Mouse (Mus musculus) hindbrain, postnatal 0 days (tissue): ENCODE data around the gene Lhx5. TPM values are rescaled to one million over a fixed set of nuclear protein-coding genes. Genes with fewer than 3 reads are reported as not detected.

ENCODE experiments used
- ATAC-seq: fragments of 200-750 bp; cut with Nextera tagmentation; 2 replicates; pipeline ENCODE4 v1.8.0; 2017; ENCODE audit warnings: mild to moderate bottlenecking, moderate TSS enrichment, moderate library complexity
- DNase-seq: peaks from one replicate; pipeline ENCODE4 v3.0.0-alpha.2; 2015; ENCODE audit warnings: low spot score
- H3K27ac ChIP-seq: fragments of 300-500 bp; sonication (generic); 2 replicates; pipeline ENCODE4 v1.5.1; 2014; ENCODE audit warnings: mild to moderate bottlenecking
- H3K27me3 ChIP-seq: fragments of 300-500 bp; sonication (generic); 2 replicates; pipeline ENCODE4 v1.6.1; 2014; ENCODE audit warnings: low read length, mixed read lengths; ENCODE audit not compliant: insufficient read depth
- H3K36me3 ChIP-seq: fragments of 300-500 bp; sonication (generic); 2 replicates; pipeline ENCODE4 v1.6.1; 2014; ENCODE audit warnings: low read length, mixed read lengths; ENCODE audit not compliant: insufficient read depth
- H3K4me1 ChIP-seq: fragments of 300-500 bp; sonication (generic); 2 replicates; pipeline ENCODE4 v1.6.1; 2014; ENCODE audit warnings: antibody characterized with exemption, low read length, mixed read lengths; ENCODE audit not compliant: insufficient read depth
- H3K4me2 ChIP-seq: fragments of 300-500 bp; sonication (generic); 2 replicates; pipeline ENCODE4 v1.6.1; 2014; ENCODE audit warnings: low read depth, mild to moderate bottlenecking, low read length, moderate library complexity, mixed read lengths
- H3K4me3 ChIP-seq: fragments of 300-500 bp; sonication (generic); 2 replicates; pipeline ENCODE4 v1.5.1; 2014; ENCODE audit warnings: low read length
- H3K9ac ChIP-seq: fragments of 300-500 bp; sonication (generic); replicated peaks from 2 replicates; pipeline ENCODE4 v1.6.1; 2014; ENCODE audit warnings: mild to moderate bottlenecking, low read length, moderate library complexity, mixed read lengths
- H3K9me3 ChIP-seq: fragments of 300-500 bp; sonication (generic); 2 replicates; pipeline ENCODE4 v1.6.1; 2016; ENCODE audit warnings: low read length, mixed read lengths
- CTCF ChIP-seq: IDR thresholded peaks from 2 replicates; pipeline ENCODE4 v1.5.1; 2016; ENCODE audit warnings: antibody characterized with exemption, control low read depth, low read depth
- WGBS: fragments of 180-500 bp; shearing (Covaris S2); extraction: QIAGEN DNeasy Blood & Tissue Kit; methylation state at CpG from one replicate; pipeline ENCODE4 v1.1.7; 2014; 5-methylcytosine and 5-hydroxymethylcytosine counted together
- polyA plus RNA-seq: library from polyadenylated mRNA; unstranded; fragments of >200 nt; fragmentation: Nextera tagmentation; extraction: Ambion mirVana; gene quantifications from 2 replicates; pipeline ENCODE4 v1.2.1, GENCODE M21; 2015
- total RNA-seq: library from RNA; depleted of rRNA; stranded (reverse); fragments of >200 nt; gene quantifications from 2 replicates; pipeline ENCODE4 v1.2.3, GENCODE M21; 2014

Lhx5 gene
- total and polyA plus RNA-seq, 2 experiments from 2014 or later: 15.2 to 31.0 TPM

GRCm38 (mm10) chr5:120440733-120441132 is 9.2 kb downstream of the Lhx5 start:
- peak; percentile 93 for TF ChIP-seq CTCF
- DNase-seq (peak; percentile 96), ATAC-seq (peak; percentile 54)
- peaks cover 5% of the 10 kb centered on the region; the same call in 1 of the 2 replicates for H3K4me1 ChIP-seq
- peak overlapping the region; percentile 61 for H3K4me2 ChIP-seq
- H3K36me3 ChIP-seq: no peaks in the 10 kb centered on the region
- no peaks in the 10 kb centered on the region for H3K9me3 ChIP-seq
- no peak overlapping the region for H3K4me3 ChIP-seq
- H3K9ac ChIP-seq: peak overlapping the region; percentile 49; the same call in 1 of the 2 replicates
- 6% methylated on average over 14 of the region's 14 CpGs for WGBS
- peaks cover 23% of the 10 kb centered on the region for H3K27me3 ChIP-seq
- H3K27ac ChIP-seq: 0 out of 2 replicates have a peak overlapping the region, but pooled peaks have one; percentile 77

- Histone ChIP-seq H3K36me3 (no peaks in the 10 kb centered on the region), H3K4me1 (no peaks in the 10 kb centered on the region), H3K4me2 (no peak overlapping the region), H3K27ac (no peak overlapping the region), H3K27me3 (no peaks in the 10 kb centered on the region), H3K9ac (no peak overlapping the region), H3K9me3 (no peaks in the 10 kb centered on the region), H3K4me3 (no peak overlapping the region)
- no peak for ATAC-seq
- 50% methylated on average over 13 of the region's 13 CpGs for WGBS
- no peak for TF ChIP-seq CTCF
- no peak for DNase-seq
Observed at GRCm38 (mm10) chr5:120447305-120447704, 15.8 kb downstream of the Lhx5 start.

- no peak overlapping the region for H3K4me2 ChIP-seq
- H3K9me3 ChIP-seq: no peaks in the 10 kb centered on the region
- H3K9ac ChIP-seq: no peak overlapping the region
- ATAC-seq (no peak), DNase-seq (no peak)
- H3K27ac ChIP-seq: no peak overlapping the region
- H3K4me1 ChIP-seq: no peaks in the 10 kb centered on the region
- H3K27me3 ChIP-seq: no peaks in the 10 kb centered on the region
- 69% methylated on average over 14 of the region's 14 CpGs for WGBS
- H3K4me3 ChIP-seq: no peak overlapping the region
- H3K36me3 ChIP-seq: no peaks in the 10 kb centered on the region
- TF ChIP-seq CTCF: no peak
Observed at GRCm38 (mm10) chr5:120454756-120455337, 23.3 kb downstream of the Lhx5 start.

- no peak for ATAC-seq
- Histone ChIP-seq H3K9me3 (no peaks in the 10 kb centered on the region), H3K9ac (no peak overlapping the region), H3K27ac (no peak overlapping the region), H3K4me2 (no peak overlapping the region), H3K27me3 (no peaks in the 10 kb centered on the region), H3K36me3 (no peaks in the 10 kb centered on the region), H3K4me3 (no peak overlapping the region), H3K4me1 (no peaks in the 10 kb centered on the region)
- DNase-seq: no peak
- 32% methylated on average over 1 of the region's 1 CpGs for WGBS
- TF ChIP-seq CTCF: no peak
Observed at GRCm38 (mm10) chr5:120456253-120456652, 24.8 kb downstream of the Lhx5 start.

- WGBS: 49% methylated on average over 7 of the region's 7 CpGs
- no peaks in the 10 kb centered on the region for H3K4me1 ChIP-seq
- TF ChIP-seq CTCF: no peak
- H3K9ac ChIP-seq: no peak overlapping the region
- H3K36me3 ChIP-seq: no peaks in the 10 kb centered on the region
- no peaks in the 10 kb centered on the region for H3K27me3 ChIP-seq
- no peak for DNase-seq
- no peak overlapping the region for H3K27ac ChIP-seq
- no peak overlapping the region for H3K4me3 ChIP-seq
- H3K4me2 ChIP-seq: no peak overlapping the region
- H3K9me3 ChIP-seq: no peaks in the 10 kb centered on the region
- 0 out of 2 replicates have a peak, but pooled peaks have one; percentile 19 for ATAC-seq
Observed at GRCm38 (mm10) chr5:120456841-120457554, 25.5 kb downstream of the Lhx5 start.

GRCm38 (mm10) chr5:120457628-120458027 is 26.1 kb downstream of the Lhx5 start:
- Histone ChIP-seq H3K27me3 (no peaks in the 10 kb centered on the region), H3K36me3 (no peaks in the 10 kb centered on the region), H3K4me3 (no peak overlapping the region), H3K4me1 (no peaks in the 10 kb centered on the region), H3K27ac (no peak overlapping the region), H3K4me2 (no peak overlapping the region), H3K9me3 (no peaks in the 10 kb centered on the region), H3K9ac (no peak overlapping the region)
- DNase-seq (peak; percentile 92), ATAC-seq (peak; percentile 24; the same call in 1 of the 2 replicates)
- TF ChIP-seq CTCF: peak; percentile 85
- whole genome bisulfite sequencing: 6% methylated on average over 9 of the region's 9 CpGs

- no peaks in the 10 kb centered on the region for H3K27me3 ChIP-seq
- H3K4me3 ChIP-seq: no peak overlapping the region
- H3K9me3 ChIP-seq: no peaks in the 10 kb centered on the region
- no peak overlapping the region for H3K27ac ChIP-seq
- H3K4me1 ChIP-seq: no peaks in the 10 kb centered on the region
- DNase-seq (no peak), ATAC-seq (peak; percentile 21; the same call in 1 of the 2 replicates)
- 80% methylated on average over 10 of the region's 10 CpGs for WGBS
- TF ChIP-seq CTCF: no peak
- no peak overlapping the region for H3K4me2 ChIP-seq
- H3K36me3 ChIP-seq: no peaks in the 10 kb centered on the region
- H3K9ac ChIP-seq: no peak overlapping the region
Observed at GRCm38 (mm10) chr5:120459133-120459532, 27.6 kb downstream of the Lhx5 start.
